Mouse (Mus musculus) megakaryocyte-erythroid progenitor cell, adult 5-6 weeks (primary cell): ENCODE data around the gene Cabp2. TPM values are rescaled to one million over a fixed set of nuclear protein-coding genes. Genes with fewer than 3 reads are reported as not detected.
A peak's percentile ranks its signal among the peaks of the same experiment; 100 is the strongest.

Experiments used
- ATAC-seq: replicated peaks from 2 replicates; pipeline ENCODE4 v1.8.0; 2016; ENCODE audit warnings: mild to moderate bottlenecking, inconsistent platforms; ENCODE audit not compliant: severe bottlenecking, poor library complexity, low FRiP score, low TSS enrichment
- total RNA-seq, 2 experiments: library from RNA; stranded (forward) in 1 of 2; stranded (reverse) in 1 of 2; fragments of 200-1000, 215-1000 nt in 1 of 2; fragments of >200 nt in 1 of 2; fragmentation: Nextera tagmentation in 1 of 2; gene quantifications; 2 replicates each; pipeline ENCODE4 v1.2.3; 2014 to 2017

Cabp2 gene
- total RNA-seq, 2 experiments from 2014 or later: not detected

DNA sequence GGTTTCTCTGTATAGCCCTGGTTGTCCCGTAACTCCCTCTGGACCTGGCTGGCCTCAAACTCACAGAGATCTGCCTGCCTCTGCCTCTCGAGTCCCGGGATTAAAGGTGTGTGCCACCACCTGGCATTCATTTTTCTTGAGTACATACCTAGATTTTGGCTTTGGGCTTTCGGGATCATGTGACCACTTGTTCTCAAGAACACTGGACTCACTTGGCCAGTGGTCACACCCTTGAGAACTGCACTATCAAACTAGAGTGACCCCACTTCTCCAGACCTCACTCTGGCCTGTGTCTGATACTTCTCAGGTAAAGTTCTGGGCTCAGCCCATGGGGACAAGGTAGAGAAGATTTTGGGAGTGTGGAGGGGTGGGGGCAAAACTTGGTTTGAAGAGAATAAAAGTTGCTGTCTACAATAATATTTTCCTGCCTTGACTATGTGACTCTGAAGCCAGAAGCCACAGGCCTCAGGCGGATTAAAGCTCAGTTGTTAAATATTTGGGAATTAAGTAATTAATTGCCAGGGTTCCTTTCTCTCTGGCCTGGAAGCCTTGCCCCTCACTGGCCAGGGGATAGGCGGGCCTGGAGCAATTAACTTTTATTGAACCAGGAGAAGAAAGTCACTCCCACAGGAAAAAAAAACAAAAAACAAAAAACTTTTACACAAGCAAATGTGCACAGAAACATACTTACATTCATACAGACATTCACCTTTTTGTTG, 8.5 kb upstream of the Cabp2 start:
- no peak for ATAC-seq

DNA sequence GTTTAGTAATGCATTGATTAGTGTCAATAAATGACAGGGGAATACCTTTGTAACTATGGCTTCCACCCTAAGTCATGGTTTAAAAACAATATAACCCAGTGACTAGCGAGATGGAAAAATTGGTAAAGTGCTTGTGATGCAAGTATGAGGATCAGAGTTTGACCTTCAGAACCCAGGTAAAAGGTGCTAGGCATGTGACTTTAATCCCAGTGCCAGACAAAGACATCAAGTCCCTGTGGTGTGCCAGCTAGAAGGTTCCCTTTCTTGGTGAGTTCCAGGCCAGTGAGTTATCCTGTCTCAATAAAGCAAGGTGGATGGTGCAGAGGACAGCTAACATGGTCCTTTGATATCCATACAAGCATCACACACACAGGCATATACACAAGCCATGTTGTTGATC, 5.8 kb upstream of the Cabp2 start:
- no peak for ATAC-seq

DNA sequence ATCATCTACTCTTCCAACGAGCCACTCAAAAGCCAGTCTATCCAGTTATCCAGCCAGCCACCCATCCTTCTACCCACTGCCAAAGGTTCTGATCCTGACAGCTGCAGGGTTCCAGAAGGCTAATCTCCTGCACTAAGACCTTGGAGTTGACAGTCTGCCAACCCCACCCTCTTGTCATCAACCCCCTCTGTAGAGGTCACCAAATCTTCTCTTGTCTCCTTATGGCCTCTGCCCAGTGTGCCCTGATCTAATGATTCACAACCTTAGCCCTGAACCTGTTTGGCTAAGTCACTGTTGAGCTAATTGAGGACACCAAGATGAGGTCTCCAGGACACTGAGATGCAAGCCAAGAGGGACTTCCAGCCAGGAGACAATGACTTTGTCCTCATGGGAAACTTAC, 1.8 kb upstream of the Cabp2 start:
- ATAC-seq: peak; percentile 70

DNA sequence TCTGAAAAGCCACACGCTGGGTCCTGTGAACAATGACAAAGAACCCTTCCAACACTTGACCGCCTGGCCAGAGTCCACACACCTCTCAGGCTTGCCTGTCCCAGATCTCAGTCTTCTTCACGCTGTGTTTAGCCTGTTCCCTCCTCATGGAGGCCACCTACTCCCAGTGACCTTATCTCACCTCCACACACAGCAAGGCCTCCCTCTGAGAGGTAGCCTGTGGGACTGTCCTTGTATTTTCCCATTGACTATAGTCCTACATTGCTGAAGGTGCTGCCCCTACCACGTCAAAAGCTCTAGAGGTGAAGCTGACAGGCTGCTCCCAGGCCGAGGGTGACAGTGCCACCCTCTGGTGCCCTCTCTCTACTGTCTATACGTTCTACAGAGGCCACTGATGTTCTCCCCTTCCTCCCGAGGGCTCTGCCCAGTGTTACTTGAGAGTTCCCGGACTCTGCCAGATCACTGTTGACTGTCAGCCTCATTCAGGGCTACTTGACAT, 818 bp upstream of the Cabp2 start:
- peak; percentile 66 for ATAC-seq

DNA sequence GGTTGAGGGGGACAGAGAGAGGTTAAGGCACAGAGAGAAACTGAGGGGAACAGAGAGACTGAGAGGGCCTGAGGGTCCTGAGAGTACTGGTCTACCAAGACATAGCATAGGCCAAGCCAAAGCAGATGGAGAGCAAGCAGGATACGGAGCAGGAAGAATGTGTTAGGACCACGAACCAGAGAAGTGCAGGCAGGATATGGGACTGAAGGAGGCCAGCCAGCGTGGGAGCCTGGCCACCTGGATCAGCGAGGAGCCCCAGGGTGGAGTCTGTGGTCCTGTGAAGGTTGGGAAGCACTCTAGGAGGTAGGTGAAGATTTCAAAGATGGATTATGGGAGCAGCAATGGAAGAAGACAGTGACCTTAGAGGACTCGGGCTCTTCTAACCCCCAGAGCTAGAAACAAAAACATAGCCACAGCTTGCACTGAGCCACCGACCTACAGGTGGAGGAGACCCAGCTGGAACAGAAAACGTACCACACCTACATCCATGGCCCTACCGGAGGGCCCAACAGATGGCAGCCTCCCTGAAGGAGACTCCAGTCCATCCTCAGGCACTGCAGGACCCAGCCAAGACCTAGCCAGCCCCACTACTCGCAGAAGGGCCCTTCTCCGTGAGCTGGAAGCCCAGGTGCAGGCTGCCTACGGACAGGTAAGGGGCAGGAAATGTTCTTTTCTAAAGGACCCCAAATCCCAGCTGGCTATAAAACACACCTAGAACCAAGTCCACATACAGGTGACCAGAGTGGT, 1.0 kb downstream of the Cabp2 start:
- ATAC-seq: no peak

DNA sequence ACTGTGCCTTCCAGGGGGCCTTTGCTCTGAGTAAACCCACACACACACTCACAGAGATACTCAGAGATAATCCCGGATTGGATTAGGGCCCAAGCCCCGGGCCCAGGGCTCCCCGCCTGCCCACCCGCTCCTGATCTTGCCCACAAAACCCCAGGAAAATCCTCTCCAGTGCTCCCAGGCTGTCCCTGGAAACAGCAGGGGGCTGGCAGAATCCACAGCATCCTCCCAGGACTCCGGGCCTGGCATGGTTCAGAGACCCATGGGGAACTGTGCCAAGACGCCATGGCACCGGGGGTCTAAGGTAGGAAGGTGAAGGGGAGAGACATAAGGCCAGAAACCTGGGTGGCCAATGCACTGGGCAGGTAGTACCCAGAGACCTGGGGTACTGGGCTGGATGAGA, 1.9 kb downstream of the Cabp2 start:
- no peak for ATAC-seq

DNA sequence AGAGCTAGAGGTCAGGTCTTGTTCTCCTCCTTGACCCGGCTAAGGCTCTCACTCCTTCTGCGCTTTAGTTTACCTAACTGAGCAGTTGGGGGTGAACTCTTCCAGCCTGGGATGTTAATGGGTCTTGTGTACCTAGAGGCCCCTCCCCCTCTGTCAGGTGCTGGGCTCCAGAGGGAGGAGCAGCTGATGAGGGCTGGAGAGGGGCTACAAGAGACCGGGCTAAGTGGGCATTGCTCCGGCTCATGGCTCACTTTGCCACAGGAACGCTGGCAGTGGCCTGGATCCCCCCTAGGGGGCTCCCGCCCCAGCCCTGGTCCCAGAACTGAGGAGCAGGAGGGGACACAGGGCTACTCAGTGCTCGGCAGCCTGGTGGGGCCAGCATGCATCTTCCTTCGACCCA, 2.4 kb downstream of the Cabp2 start:
- ATAC-seq: no peak

DNA sequence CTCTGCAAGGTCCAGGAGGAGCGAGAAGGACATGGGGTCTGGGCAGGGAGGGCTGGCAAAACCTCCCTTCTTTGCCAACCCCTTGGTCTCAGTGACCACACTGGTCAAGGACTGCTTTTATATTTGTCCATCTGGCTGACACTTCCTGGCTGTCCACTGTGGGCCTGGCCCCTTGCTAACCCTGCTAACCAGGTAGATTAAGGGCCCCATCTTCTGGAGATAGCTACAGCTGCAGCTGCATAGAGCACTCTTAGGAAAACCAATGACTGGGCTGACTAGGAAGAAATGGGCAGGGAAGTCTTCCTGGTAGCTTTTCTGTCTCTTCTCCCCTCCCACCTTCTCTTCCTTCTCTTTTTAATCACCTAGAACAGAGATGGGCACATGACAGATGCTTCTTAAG, 3.6 kb downstream of the Cabp2 start:
- ATAC-seq: no peak

DNA sequence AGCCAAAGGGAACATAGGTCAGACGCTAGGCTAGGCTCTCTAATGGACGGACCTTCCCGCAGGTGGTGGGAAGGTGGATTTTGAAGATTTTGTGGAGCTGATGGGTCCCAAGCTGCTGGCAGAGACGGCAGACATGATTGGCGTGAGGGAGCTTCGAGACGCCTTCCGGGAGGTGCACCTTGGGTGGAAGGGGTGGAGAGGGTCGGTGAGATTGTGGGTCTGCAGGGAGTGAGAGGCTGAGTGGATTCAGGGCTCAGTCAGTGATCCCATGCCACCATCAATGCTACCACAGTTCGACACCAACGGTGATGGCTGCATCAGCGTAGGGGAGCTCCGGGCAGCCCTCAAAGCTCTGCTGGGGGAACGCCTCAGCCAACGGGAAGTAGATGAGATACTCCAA, 4.8 kb downstream of the Cabp2 start:
- no peak for ATAC-seq

DNA sequence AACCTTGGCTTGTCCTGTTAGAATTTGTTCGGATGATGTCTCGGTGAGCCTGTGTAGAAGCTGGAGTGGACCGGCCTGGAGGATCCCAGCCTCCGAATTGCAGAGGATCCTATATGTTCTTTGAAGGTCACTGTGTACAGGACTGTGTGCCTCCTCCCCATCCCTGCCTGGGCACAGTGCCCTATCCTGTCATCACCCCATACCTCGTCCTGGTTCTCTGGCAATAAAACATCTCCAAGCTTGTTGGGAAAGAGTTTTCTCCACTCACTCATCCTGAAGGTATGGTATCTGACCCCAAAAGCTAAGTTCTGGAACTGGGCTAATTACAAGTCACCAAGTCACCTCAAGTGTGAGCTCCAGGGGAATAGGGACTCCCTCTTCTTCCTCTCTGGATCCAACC, 5.7 kb downstream of the Cabp2 start:
- ATAC-seq: no peak

DNA sequence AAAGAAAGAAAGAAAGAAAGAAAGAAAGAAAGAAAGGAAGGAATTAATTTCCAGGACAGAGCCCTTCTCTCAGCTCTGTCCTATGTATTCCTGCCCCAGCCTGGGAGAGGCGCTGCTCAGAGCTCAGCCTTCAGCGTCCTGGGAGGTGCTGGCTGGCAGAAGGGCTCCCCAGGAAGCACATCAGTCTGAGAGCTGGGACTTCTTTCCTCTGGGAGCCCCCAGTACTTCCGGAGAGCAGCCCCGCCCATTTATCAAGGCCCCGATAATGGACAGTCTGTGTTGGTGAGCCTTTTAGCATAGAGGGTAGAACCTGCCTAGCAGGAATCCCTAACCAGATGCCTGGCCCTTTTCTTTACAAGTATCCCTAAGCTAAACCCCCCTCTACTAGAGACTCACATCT, 6.8 kb downstream of the Cabp2 start:
- no peak for ATAC-seq

DNA sequence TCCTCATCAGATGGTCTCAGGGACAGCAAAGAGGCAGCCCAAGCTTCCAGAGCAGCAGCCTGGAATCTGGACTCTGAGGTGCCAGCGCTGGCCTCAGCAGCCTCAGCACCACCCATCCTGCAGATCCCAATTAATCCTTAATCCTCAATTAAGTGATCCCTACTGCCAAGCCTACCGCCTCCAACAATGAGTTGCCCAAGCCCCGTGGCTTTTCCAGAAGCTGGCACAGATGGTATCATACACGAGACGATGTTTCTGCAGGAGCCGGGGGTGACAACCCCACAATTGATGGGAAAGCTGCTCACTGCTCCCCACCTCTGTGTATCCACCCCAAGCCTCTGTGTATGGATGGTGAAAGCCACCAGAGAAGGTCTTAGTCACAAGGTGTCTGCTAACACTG, 7.8 kb downstream of the Cabp2 start:
- no peak for ATAC-seq

DNA sequence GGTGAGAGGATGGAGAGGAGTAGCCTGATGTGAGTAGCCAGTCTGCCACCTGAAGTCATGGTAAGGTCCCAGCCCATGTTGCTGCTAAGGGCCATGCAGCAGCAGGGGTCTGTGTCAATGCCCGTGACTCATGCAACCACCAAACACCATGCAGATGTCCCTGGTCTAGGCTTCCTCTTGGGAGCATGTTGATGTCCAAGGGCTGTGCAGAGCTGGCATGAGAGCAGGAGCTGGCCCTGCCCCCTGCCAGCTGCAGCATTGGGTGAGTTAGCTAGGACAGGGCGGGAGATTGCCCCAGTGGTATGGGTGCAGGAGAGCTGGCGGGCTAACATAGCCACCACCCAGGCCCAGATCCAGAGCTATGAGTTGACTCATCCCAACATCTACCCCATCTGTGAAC, 9.1 kb downstream of the Cabp2 start:
- no peak for ATAC-seq

DNA sequence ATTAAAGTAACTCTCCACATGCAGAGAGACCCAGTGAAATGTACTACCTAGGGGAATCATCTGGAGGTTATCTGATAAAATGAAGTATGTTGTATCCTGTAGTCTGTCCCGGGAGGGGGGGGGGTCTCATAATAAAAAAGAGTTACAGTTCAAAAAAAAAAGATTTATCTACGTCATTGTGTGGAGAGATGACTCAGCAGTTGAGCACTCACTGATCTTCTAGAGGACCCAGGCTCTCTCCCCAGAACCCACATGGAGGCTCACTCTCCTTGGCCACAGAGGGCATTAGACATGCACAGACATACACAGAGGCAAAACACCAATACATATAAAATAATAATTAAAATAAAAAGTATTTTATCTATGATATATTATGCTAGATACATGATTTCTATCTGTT, 10.0 kb downstream of the Cabp2 start:
- ATAC-seq: no peak

DNA sequence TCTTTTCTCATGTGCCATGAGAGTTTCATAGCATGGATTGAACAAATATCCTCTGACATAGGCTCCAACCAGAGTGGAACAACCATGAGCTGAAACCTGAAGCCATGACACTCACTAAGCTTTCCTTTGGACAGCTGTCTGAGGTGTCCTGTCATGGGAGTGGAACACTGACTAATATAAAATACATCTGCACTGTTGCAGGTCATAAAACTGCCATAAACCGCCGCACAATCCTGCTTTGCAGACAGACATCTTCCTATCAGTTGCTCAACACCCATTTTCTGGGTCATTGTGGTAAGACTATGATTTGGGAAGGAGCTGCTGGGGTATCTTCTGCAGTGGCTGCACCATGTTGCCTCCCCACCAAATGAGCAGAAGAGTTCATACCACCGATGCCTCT, 11.4 kb downstream of the Cabp2 start:
- ATAC-seq: no peak

DNA sequence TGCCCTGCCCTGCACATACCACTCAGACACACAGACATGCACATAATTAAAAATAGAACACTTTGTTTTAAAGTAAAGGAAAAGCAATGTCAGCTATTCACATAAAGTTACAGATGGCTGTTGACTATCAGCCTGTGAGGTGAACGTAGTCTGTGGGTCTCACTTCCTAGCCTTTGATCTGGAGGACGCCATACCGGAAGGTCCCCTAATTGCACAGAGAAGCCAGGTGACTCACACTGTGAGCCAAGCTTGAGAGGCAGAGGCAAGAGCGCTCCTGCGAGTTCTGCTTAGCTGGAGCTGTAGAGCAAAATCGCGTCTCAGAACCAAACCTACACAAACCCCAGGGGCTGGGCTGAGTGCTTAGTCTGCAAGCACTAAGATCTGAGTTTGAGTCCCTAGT, 12.4 kb downstream of the Cabp2 start:
- no peak for ATAC-seq

DNA sequence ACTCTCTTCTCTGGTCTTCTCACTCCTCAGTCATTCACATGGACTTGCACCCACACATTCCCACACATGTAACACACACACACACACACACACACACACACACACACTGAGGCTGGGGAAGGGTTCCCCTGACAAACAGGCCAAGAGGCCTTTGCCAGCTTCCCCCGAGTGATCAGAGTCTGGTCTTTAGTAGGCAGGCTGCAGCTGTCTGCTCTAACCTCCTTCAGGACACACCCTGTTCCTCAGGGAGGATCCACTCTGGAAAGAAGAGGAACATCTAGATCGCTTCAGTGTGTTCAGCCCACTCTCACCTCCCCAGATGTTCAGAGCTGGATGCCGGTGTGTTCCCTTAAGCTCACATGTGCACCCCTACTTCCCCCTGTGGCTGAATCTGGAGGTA, 13.0 kb downstream of the Cabp2 start:
- no peak for ATAC-seq

DNA sequence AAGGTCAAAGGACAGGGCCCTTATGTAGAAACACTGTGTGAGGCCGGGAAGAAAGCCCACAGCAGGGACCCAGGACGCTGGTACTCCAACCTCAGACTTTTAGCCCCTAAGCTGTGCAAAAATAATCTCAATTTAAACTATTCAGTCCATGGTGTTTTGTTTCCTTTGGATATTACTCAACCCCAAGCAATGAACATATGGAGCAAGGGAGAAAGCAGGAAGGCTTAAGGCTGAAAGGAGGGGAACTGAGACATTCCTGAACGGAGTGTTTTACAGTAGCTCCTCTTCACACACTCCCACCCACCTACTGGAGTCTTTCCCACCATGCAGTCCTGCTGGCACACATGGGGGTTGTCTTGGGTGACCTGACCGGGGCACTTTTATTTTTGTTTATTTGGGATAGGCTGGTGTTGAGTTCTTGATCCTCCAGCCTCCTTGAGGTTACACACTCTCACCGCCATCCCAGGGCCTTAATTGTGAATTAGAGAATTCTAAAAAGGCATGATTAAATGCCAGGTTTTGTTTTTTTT, 13.5 kb downstream of the Cabp2 start:
- ATAC-seq: no peak

DNA sequence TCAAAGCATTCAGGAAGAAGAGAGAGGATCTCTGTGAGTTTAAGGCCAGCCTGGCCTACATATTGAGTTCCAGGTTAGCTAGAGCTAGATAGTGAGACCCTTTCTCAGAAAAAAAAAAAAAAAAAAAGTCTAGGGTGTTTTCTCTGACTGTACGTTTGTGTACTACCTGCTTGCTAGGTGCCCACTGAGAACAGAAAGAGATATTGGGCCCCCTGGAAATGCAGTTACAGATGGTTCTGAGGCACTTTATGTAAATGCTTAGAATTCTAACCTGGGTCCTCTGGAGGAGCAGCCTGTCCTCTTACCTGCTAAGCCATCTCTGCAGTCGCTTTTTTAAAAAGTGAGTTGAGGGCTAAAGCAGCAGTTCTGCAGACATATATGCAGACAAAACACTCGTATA, 14.4 kb downstream of the Cabp2 start:
- no peak for ATAC-seq

DNA sequence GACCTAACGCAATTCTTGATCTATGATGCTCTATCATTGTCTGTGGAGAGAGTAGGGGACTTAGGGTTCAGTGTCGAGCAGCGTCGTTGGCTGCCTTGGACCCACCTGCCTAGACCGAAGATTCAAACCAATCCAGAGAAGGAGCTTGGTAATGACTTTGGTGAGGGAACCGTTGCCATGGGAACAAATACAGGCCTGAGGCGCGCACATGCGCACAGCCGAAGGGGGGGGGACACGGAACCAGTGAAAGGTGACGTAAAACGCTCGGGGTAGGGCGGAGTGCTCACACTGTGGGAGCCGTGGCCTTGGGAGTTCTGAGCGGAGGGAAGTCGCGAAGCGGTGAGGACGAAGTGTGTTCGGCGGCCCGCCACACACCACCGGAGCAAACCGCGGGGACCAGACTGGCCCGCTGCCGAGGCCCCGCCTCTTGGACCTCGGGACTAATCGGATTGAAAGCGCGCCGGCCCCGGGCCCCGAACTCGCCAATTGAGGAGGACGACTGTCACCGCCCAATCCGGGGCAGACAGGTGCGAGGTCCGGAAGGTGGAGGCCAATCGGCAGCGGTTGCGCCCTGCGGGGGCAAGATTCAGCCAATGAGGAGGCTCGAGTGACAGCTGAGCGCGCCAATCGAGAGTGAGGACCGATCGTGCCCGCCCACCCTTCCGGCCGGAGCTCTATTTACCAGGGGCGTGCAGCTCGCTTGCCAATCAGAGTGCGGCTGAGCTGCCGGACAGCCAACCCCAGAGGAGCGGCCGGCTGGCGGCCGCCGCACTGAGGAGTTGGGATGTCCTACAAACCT, 15.5 kb downstream of the Cabp2 start, which contains the start of gene Cdk2ap2:
Gene Cdk2ap2, plus strand, starts transcription at position 541 of the 799 bp plus-strand sequence.
- ATAC-seq: peak; percentile 86
